Mouse (Mus musculus) frontal cortex, adult 2 months (tissue): Measurements from ENCODE around the gene Cox10. TPM values are rescaled to one million over a fixed set of nuclear protein-coding genes. Genes with fewer than 3 reads are reported as not detected.

ENCODE experiments used
- DNase-seq, 2 experiments: peaks; one replicate each; pipeline ENCODE4 v3.0.0; 2022; ENCODE audit warnings: low spot score in 1 of 2; ENCODE audit errors: extremely low spot score in 1 of 2
- polyA plus RNA-seq: library from polyadenylated mRNA; depleted of rRNA; stranded (reverse); fragments of >200 nt; gene quantifications from 2 replicates; pipeline ENCODE4 v1.2.3, GENCODE M21; 2012

Gene Cox10
- polyA plus RNA-seq, 1 experiment: 17.5 TPM

GRCm38 (mm10) chr11:64051195-64051968, 27.9 kb downstream of the Cox10 start:
- DNase-seq: peak in 1 of 2 experiments; percentile 39

- no peak for DNase-seq
These were observed 31.8 kb downstream of the Cox10 start for GRCm38 (mm10) chr11:64047432-64047831.

- no peak for DNase-seq
These were observed 34.2 kb downstream of the Cox10 start for GRCm38 (mm10) chr11:64045041-64045440.

DNA sequence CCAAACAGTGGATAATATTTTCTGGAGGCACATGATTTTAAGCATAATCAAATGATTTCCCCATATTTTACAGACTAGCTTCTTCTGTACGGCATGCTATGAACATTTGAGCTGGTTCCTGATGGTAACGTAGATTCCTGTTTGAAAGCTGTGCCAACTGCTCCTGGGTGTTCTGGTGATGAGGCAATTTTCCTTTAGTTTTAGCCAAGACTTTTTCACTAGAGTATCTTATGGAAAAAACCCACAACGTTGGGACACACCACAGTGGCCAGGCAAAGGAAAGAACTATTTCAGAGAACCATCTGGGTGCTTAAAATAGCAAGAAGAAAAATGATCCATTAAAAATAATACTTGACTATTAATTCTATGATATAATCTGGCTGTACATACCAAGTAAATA, 35.2 kb downstream of the Cox10 start:
- DNase-seq: peak in 1 of 2 experiments; percentile 6

DNA sequence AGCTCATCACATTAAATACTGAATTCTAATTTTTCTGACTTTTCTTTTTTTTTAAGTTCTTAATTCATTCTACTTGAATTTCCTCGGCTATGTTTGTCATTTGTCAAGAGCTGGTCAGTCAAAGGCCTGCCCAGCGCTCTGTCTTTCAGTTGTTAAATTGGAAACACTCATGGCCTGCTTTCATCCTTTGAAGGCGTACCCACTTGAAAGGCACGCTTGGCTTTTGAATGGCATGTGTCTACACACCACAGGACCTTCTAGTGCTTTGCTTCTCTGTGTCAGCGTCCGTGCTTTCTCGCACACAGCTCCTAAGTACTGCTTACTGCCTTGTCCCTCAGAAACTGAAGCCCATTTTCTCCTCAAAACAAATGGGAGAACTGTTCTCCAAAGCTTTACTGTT, 38.0 kb downstream of the Cox10 start:
- no peak for DNase-seq

DNA sequence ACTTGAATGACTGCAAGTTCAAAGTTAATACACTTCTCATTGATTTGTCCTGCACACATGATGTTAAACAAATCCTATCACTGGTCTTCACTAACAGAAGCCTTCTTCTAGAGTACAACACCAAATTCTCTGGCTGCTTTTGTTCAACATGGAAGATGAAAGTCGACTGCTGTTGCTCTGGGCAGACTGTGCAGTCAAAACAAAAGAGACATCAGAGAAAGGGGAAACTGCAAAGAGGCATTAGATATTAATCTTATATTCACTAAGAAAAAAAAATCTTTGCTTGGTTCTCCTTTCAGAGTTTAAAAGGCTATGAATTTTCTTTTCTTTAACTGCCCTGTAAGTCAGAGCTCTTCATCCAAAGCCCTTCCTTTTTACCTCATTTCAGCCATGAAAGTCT, 39.7 kb downstream of the Cox10 start:
- DNase-seq: no peak

DNA sequence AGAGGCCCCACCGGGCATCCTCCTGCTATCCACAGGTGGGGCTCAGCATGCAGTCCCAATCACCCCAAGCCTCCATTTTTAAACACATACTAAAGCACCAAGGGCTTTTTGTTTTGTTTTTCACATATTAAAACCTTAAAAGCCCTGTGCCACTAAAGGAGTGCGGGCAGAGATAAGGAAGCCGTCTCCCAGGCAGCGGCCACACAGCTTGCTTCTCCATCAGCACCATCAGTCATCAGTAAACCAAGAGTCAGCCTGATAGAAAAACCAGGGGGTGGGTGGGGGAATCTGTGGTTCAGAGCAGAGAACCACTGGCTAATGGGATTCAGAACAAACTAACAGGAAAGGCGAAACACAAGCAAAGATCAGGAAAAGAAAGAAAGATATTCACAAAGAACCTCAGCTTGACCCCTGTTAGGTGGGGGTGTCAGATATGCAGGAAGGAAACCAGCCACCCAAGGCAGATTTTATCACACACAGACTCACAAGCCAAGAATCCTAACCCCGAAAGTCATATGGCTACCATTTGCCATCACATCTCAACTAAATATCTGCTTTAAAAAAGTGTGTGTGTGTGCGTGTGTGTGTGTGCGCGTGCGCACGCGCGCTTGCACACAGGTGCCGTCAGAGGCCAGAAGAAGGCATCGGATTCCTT, 41.7 kb downstream of the Cox10 start:
- no peak for DNase-seq

- no peak for DNase-seq
These were observed 43.0 kb downstream of the Cox10 start for GRCm38 (mm10) chr11:64036306-64036705.

DNA sequence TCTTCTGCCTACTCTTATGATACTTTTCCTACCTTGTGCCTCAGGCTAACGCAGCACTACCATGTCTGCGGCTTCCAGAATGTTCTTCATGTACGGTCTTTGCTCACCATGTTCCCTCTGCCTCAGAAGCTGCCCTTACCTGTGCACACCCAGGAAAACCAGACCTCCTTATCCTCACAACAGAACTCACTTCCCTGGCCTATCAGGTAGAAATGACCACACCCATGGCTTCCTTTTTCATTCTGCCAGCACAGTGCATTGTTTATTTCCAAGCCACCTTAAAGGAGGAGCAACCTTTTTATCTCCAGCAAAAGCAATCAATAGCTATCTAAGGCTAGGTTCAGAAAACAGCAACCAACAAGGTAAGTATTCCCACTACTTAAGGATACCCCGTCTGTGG, 43.6 kb downstream of the Cox10 start:
- no peak for DNase-seq

DNA sequence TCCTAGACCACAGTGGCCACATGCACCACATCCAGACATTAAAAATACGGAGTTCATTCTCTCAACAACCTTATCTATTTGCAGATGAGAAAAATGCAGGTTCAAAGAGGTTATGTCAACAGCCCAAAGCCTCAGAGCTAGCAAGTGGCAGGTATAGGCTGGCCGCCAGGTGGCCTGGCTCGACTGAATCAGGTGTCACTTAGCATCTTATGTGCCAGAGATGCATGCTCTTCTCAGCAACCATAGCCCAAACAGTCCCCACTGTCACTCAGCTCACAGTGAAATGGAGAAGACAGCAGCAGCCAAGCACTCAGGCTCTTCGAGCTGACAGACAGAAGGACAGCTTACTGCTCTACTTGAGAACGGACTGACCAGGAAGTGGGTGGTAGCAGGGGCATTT, 44.6 kb downstream of the Cox10 start:
- no peak for DNase-seq

DNA sequence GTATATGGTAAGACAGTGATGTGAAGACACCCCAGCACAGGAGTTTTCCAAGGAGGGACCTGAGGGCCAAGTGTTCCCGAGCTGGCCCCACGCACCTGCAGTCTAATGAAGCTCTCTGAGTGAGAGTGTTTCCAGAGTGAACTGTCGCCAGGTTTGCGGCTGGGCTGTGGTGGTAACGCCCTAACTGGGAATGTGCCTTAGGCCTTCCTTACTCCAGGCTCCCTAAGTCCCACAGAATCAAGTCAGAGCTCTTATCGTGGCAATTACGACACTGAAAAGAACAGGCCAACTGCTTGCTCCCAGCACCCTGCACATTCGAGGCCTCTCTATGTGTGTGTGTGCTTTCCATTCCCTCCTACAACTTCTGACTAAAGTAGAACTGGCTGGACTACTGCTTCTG, 51.8 kb downstream of the Cox10 start:
- DNase-seq: no peak

- no peak for DNase-seq
These were observed 53.4 kb downstream of the Cox10 start for GRCm38 (mm10) chr11:64025843-64026242.

- DNase-seq: no peak
These were observed 54.7 kb downstream of the Cox10 start for GRCm38 (mm10) chr11:64024575-64024974.

GRCm38 (mm10) chr11:64023380-64023981, 55.8 kb downstream of the Cox10 start:
- DNase-seq: no peak

DNA sequence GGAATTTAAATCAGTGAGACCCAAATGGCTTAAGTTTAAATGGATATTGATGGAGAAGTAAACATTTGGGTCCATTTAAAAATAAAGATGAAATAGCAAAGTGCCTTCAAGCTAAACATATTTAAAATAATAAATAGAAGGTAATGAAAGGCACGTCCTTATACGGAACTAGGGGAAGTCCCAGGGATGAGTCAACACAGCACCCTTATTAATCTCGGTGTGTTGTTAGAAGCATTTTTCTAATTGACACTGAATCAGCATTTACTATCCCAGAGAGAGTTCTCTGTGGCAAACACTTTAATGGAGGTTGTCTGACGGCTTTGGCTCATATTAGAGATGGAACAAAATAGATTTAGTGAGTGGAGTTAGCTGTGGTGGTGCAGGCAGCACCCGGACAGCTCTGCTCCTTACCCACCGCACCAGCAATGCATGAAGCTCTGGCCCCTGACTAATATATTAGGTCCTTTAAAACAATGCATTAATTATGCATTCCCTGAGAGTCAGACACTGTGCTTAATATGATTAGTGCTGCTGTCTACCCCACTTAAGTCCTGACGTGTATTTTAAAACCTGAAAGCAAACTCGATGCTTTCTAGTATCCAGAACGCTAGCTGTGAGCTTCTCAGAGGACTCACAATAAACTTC, 56.7 kb downstream of the Cox10 start:
- no peak for DNase-seq

GRCm38 (mm10) chr11:64019235-64019634, 60.0 kb downstream of the Cox10 start:
- DNase-seq: no peak

GRCm38 (mm10) chr11:64018165-64018564, 61.1 kb downstream of the Cox10 start:
- no peak for DNase-seq

DNA sequence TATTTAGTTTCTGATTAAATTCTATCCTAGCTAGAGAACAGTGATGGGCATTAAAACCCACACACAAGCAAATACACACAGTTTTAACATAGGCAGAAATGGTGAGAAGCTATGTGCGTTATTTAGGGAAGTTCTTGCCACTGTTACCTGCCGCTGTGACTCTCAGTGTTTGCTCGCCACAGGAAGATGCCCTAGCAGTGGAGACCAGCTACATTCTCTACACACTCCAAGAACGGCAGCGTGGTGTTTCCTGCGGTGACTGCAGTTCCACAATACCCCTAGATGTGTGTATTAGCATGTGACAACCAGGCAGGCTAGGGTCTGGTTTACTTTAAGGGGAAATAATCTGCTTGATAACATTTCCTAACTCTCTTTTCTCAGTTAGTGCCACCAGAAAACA, 64.0 kb downstream of the Cox10 start:
- no peak for DNase-seq

DNA sequence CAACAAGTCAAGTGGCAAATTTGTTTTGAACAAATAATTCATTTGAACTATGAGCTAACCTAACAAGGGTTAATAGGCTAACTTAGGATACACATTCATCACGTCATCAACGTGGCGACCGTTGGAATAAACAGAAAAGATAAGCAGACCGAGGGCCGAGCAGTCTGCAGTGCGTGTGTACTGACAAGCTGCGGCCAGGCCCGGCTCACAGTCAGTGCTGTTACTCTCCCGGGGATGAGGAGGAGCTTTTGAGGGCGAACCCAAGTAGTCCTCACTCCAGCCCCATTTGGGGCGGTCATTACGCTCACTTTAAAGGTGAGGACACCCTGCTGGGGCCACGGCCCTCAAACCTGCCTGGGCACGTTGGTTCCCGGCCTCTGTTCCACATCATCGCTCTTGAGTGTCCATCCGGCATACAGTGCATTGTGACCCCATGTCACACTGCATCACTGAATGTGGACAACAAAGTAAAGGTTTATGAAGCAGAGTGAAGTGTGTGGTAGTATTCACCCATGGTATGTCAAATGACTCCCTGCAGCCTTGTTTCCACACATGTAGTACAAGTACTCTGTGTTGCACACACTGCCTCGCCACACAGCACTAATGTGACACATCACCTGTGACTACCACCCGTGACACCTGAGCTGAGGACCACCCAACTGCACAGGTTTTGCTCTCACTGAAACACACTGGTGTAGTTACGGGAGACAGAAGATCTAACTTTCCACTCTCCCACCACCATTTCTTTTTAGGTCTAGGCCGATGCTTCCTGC, 68.4 kb downstream of the Cox10 start:
- no peak for DNase-seq

GRCm38 (mm10) chr11:64004152-64004551, 75.1 kb downstream of the Cox10 start:
- DNase-seq: peak; percentile 25 to 70

DNA sequence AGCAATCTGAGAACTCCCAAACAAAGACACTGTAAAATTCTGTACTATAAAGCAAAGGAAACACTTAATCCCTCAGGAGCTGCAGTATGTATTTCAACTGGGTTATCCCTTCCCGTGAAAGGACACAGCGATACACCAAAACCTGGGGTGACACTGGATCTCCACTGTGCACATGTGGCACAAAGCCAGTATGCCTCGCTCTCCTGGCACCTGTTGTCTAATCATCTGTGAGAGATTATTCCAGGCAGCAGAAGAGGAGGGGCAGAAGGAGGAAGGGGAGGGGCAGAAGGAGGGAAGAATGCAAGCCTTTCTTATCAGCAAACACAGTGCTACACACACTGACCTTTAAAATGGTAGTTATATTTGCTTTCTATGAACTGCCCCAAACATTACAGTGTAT, 75.8 kb downstream of the Cox10 start:
- no peak for DNase-seq
